Comparison of ENCODE assay signal across 21 mouse cellular contexts in the genomic region with DNA sequence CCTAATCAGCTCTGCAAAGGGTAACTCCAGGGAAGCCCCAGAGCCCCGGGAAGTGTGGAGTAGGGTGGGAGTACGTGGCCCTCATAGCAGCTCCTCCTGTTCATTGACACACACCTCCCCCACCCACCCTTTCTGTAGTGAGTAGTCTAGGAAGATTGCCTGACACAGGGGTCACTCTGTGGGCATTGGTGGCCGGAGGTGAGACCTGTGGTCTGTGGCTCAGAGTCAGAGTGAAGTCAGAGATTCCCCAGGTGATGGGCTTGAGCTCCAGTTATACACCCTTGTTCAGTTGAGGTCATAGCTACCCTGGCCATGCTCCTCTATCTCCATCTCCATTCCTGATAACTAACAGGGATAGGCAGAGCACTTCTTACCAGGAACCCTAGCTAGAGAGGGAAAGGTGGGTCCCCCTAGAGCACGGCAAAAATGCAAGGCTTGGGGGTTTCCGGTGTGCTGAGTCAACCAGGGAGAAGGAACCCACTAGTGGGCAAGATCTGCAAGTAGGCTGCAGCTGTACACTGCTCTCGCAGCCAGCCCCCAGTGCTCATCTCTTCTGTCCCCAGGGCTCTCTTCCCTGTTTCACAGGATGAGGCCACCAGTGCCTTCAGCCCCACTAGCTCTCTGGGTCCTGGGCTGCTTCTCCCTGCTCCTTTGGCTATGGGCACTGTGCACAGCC. TPM values are rescaled to one million over a fixed set of nuclear protein-coding genes. Genes with fewer than 3 reads are reported as not detected.
DNase-seq lines count a peak whose midpoint lies in the region; ATAC-seq lines count a peak whose summit lies in the region.
"Had no signal": no experiment of that assay in that cellular context is flagged by ENCODE, and none has a peak within 500 bp of the region (broad histone marks: within the 10 kb centered on the region; RNA-seq: fewer than 3 reads in every experiment).

No protein-coding gene starts in this region.

- H3K27me3 ChIP-seq in hindbrain, embryonic 11.5 days (ENCODE audit: control insufficient read depth, insufficient read depth, low read length), result no peaks in the 10 kb centered on the region
- H3K27me3 ChIP-seq: hindbrain, embryonic 15.5 days had no signal

- peaks cover 10% of the 10 kb centered on the region for H3K36me3 ChIP-seq in hindbrain, embryonic 11.5 days (ENCODE audit: control insufficient read depth, insufficient read depth, low read length)

- 90% methylated on average over 6 of the region's 6 CpGs for WGBS in hindbrain, embryonic 11.5 days

- H3K4me3 ChIP-seq in hindbrain, embryonic 11.5 days (ENCODE audit: low read depth, low read length), result no peak overlapping the region
- H3K4me3 ChIP-seq: embryonic facial prominence, embryonic 10.5 days; forebrain, embryonic 10.5 days; heart, adult 2 months; hindbrain, embryonic 10.5 days; hindbrain, embryonic 15.5 days had no signal

- no peak overlapping the region for H3K4me2 ChIP-seq in hindbrain, embryonic 11.5 days (replicated peaks; ENCODE audit: low read depth, low read length)
- H3K4me2 ChIP-seq: heart, embryonic 11.5 days; hindbrain, embryonic 15.5 days had no signal

- H3K9ac ChIP-seq in hindbrain, embryonic 11.5 days (ENCODE audit: low read depth, low read length), result no peak overlapping the region
- H3K9ac ChIP-seq: hindbrain, embryonic 15.5 days had no signal

- ATAC-seq in inflammation-experienced regulatory T-cells, adult 6 months, result peak; percentile 46
- no peak for ATAC-seq in hindbrain, embryonic 11.5 days (ENCODE audit: low FRiP score)
- ATAC-seq: forebrain, embryonic 14.5 days had no signal

- no peaks in the 10 kb centered on the region for H3K9me3 ChIP-seq in hindbrain, embryonic 11.5 days (ENCODE audit: control insufficient read depth, low read length)
- H3K9me3 ChIP-seq: embryonic facial prominence, embryonic 10.5 days; forebrain, embryonic 10.5 days; G1E; hindbrain, embryonic 10.5 days; hindbrain, embryonic 15.5 days had no signal

- H3K27ac ChIP-seq in hindbrain, embryonic 11.5 days (ENCODE audit: low read depth, low read length), result no peak overlapping the region
- H3K27ac ChIP-seq: embryonic facial prominence, embryonic 10.5 days; forebrain, embryonic 10.5 days; heart, adult 2 months; hindbrain, embryonic 10.5 days; hindbrain, embryonic 15.5 days had no signal

- DNase-seq in A20 (ENCODE audit: low read depth, low spot score) (peak; percentile 46), adipocyte (ENCODE audit: low spot score) (no peak)
- DNase-seq in CD4-positive helper T cell, adult 2 months (ENCODE audit: low read depth, low spot score), result peak; percentile 67
- peak; percentile 25 for DNase-seq in T-cell, adult 2 months (ENCODE audit: low spot score)
- DNase-seq in hindbrain, embryonic 11.5 days (ENCODE audit: low spot score), result no peak
- no peak for DNase-seq in gastrocnemius, postnatal 10 days
- DNase-seq: adrenal gland, adult 2 months; adrenal gland, postnatal 25 days; B cell, adult 2 months; cerebellum, adult 18-20 months; cerebellum, adult 9-11 months; heart, adult 2 months; kidney, adult 2 months had no signal

- no peaks in the 10 kb centered on the region for H3K4me1 ChIP-seq in hindbrain, embryonic 11.5 days (replicated peaks; ENCODE audit: control insufficient read depth, insufficient read depth, low read length)
- H3K4me1 ChIP-seq: embryonic facial prominence, embryonic 10.5 days; forebrain, embryonic 10.5 days; hindbrain, embryonic 10.5 days had no signal

RNA-seq across cellular contexts. Expression of a gene that starts 1.9 kb away (rescaled TPM):
- polyA plus RNA-seq in inflammation-experienced regulatory T-cells, adult 6 months (2017; shearing (Covaris generic)), result 100 to 1,000 TPM; 340 to 573 (median 348) TPM
- polyA plus RNA-seq in hindbrain, embryonic 11.5 days (2014; fragmentation: Nextera tagmentation; extraction: Ambion mirVana), result 20.2 and 20.9 TPM in 2 replicates
- 1 to 10 TPM; 5.8 to 9.7 TPM for total RNA-seq in gastrocnemius, postnatal 10 days (2021)

RNA-seq across cellular contexts. Expression of a gene that starts 16.6 kb away (rescaled TPM):
- 10 to 100 TPM; 60.4 to 69.3 (median 60.4) TPM for polyA plus RNA-seq in inflammation-experienced regulatory T-cells, adult 6 months (2017; shearing (Covaris generic))
- 51.6 and 55.2 TPM in 2 replicates for polyA plus RNA-seq in hindbrain, embryonic 11.5 days (2014; fragmentation: Nextera tagmentation; extraction: Ambion mirVana)
- 10 to 100 TPM; 25.2 to 30.8 TPM for total RNA-seq in gastrocnemius, postnatal 10 days (2021)

RNA-seq across cellular contexts. Expression of a gene that starts 17.0 kb away (rescaled TPM):
- 10 to 100 TPM; 18.5 to 21.8 (median 20.9) TPM for polyA plus RNA-seq in inflammation-experienced regulatory T-cells, adult 6 months (2017; shearing (Covaris generic))
- 33.4 and 38.1 TPM in 2 replicates for polyA plus RNA-seq in hindbrain, embryonic 11.5 days (2014; fragmentation: Nextera tagmentation; extraction: Ambion mirVana)
- total RNA-seq in gastrocnemius, postnatal 10 days (2021), result 10 to 100 TPM; 13.1 to 18.3 TPM

Comparison
In these comparisons a context has a peak if more than half of its experiments do, and no peak if none do; other contexts are left out.
1. DNase-seq: peak in A20 (single experiment), CD4-positive helper T cell, adult 2 months (single experiment) and T-cell, adult 2 months (single experiment); none in hindbrain, embryonic 11.5 days (single experiment), gastrocnemius, postnatal 10 days (single experiment) and adipocyte (single experiment).
2. RNA of a gene that starts 1.9 kb away (polyA plus RNA-seq): 340 to 573 TPM in inflammation-experienced regulatory T-cells, adult 6 months; 20.2 to 20.9 TPM in hindbrain, embryonic 11.5 days; every median in the first group is over 10 times any median in the second.